Mouse (Mus musculus): Measurements from ENCODE around the gene Lmbrd1. TPM values are rescaled to one million over a fixed set of nuclear protein-coding genes. Genes with fewer than 3 reads are reported as not detected.
"Not testable (repeated sequence)": the region's sequence is repeated elsewhere in the genome, so short reads cannot be mapped to it uniquely, and the experiment has no call there.

The Lmbrd1 gene
- polyA plus RNA-seq, 1 experiment: 28.3 TPM

DNA sequence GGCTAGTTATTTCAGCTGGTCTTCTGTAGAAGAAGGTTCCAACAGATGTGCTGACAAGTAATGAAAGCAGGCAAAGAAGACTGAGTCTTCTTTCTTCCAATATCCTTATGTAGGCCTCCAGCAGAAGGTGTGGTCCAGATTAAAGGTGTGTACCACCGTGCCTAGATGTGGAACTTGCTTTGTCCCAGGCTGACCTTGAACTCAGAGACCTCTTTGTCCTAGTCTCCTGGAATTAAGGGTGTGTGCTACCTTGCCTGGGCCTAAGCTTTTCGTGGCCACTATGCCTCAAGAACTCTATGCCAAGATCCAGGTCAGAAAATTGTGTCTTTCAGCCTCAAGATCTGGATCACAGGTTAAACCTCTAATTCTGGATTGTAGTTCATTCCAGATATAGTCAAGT, 98.1 kb downstream of the Lmbrd1 start:
- no peak for DNase-seq (ENCODE audit: low read depth in 1 of 2, low spot score in 2 of 2)
- WGBS: 74% methylated on average over 2 of the region's 2 CpGs
- H3K27ac ChIP-seq (ENCODE audit: insufficient read depth, low read length): no peak overlapping the region

DNA sequence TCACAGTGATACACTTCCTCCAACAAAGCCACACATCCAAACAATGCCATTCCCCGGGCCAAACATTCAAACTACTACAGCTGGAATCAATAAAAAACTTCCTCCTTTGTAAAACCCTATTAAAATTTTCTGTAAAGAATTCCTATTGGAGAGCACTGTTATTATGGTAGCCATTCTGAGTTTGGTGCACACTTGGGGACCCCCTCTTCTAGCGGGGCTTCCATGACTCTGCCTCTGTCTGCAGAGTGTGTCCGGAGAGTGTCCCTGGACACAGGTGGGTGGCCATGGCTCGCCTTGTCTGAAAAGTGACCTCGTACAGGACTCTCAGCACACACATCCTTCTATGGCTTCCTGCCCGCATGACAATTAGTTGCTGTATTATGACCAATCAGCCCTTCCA, 114.7 kb downstream of the Lmbrd1 start:
- Histone ChIP-seq H3K4me1 (ENCODE audit: control insufficient read depth, insufficient read depth, insufficient read length) (no peaks in the 10 kb centered on the region), H3K4me3 (ENCODE audit: extremely low read depth, insufficient read depth, insufficient read length) (no peak overlapping the region), H3K27me3 (ENCODE audit: control insufficient read depth, insufficient read depth, low read length) (no peaks in the 10 kb centered on the region), H3K36me3 (ENCODE audit: control insufficient read depth, insufficient read depth, low read length) (no peaks in the 10 kb centered on the region), H3K27ac (ENCODE audit: insufficient read depth, low read length) (no peak overlapping the region)
- DNase-seq (ENCODE audit: low read depth in 1 of 2, low spot score in 2 of 2): no peak
- WGBS: 88% methylated on average over 6 of the region's 6 CpGs
- TF ChIP-seq CTCF (IDR thresholded peaks at IDR 0.05; ENCODE audit: extremely low read depth, insufficient read depth, insufficient read length, insufficient replicate concordance): no peak
- no peak for TF ChIP-seq POLR2A (IDR thresholded peaks at IDR 0.05; ENCODE audit: low read depth, low read length)

More for the DNA sequence above, 98.1 kb downstream of the Lmbrd1 start:
- TF ChIP-seq POLR2A (IDR thresholded peaks at IDR 0.05; ENCODE audit: low read depth, low read length): no peak
- no peak for TF ChIP-seq CTCF (IDR thresholded peaks at IDR 0.05; ENCODE audit: extremely low read depth, insufficient read depth, insufficient read length, insufficient replicate concordance)
- Histone ChIP-seq H3K4me1 (ENCODE audit: control insufficient read depth, insufficient read depth, insufficient read length) (no peaks in the 10 kb centered on the region), H3K27me3 (ENCODE audit: control insufficient read depth, insufficient read depth, low read length) (no peaks in the 10 kb centered on the region), H3K36me3 (ENCODE audit: control insufficient read depth, insufficient read depth, low read length) (no peaks in the 10 kb centered on the region), H3K4me3 (ENCODE audit: extremely low read depth, insufficient read depth, insufficient read length) (no peak overlapping the region)

DNA sequence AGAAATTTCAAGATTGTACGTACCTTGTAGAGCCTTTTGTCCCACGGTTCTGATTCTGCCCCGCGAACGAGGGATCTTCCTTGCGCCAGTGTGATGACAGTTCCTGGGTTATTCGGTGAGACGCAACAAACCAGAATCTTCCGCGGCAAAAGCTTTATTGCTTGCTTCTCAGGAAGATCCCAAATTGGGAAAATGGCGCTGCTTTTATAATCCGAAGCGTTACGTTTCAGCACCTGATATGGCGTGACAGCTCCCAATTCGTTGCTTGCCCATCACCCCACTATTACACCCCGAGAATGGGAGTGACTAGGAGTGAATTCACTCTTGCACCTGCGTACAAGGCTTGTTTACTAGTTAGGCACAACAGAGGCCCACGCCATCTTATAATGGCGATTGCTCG, 129.5 kb downstream of the Lmbrd1 start:
- not testable (repeated sequence) for H3K27ac ChIP-seq (ENCODE audit: insufficient read depth, low read length); H3K4me3 ChIP-seq (ENCODE audit: extremely low read depth, insufficient read depth, insufficient read length); H3K27me3 ChIP-seq (ENCODE audit: control insufficient read depth, insufficient read depth, low read length); H3K4me1 ChIP-seq (ENCODE audit: control insufficient read depth, insufficient read depth, insufficient read length); DNase-seq (ENCODE audit: low read depth in 1 of 2, low spot score in 2 of 2); H3K36me3 ChIP-seq (ENCODE audit: control insufficient read depth, insufficient read depth, low read length)
- 96% methylated on average over 21 of the region's 21 CpGs for WGBS

Other genes starting within 250 kb of the Lmbrd1 start
- 0.07 and 0.14 TPM in 2 replicates for gene Col19a1, start 91.2 kb upstream of the Lmbrd1 start, polyA plus RNA-seq (2012; rRNA removed)